Mouse (Mus musculus) erythroblast, embryonic 14.5 days (primary cell): ENCODE measurements around the gene Lrrc49. TPM values are rescaled to one million over a fixed set of nuclear protein-coding genes. Genes with fewer than 3 reads are reported as not detected.

Experiments used
- H3K27me3 ChIP-seq: 2 replicates; pipeline ENCODE4 v1.6.1; 2012; ENCODE audit warnings: inconsistent platforms; ENCODE audit not compliant: control insufficient read depth
- H3K36me3 ChIP-seq: 2 replicates; pipeline ENCODE4 v1.6.1; 2012; ENCODE audit warnings: mild to moderate bottlenecking, inconsistent platforms; ENCODE audit not compliant: control insufficient read depth
- H3K4me1 ChIP-seq: 2 replicates; pipeline ENCODE4 v1.6.1; 2012; ENCODE audit warnings: inconsistent platforms; ENCODE audit not compliant: control insufficient read depth
- H3K4me3 ChIP-seq: replicated peaks from 2 replicates; pipeline ENCODE3; 2012; ENCODE audit warnings: moderate library complexity, mild to moderate bottlenecking, inconsistent platforms
- H3K9me3 ChIP-seq: 2 replicates; pipeline ENCODE4 v1.6.1; 2012; ENCODE audit warnings: low read length, inconsistent platforms, mixed read lengths; ENCODE audit not compliant: control insufficient read depth
- GATA1 ChIP-seq: IDR thresholded peaks from 2 replicates; pipeline ENCODE4 v1.6.1; 2012; ENCODE audit warnings: low read length, inconsistent platforms, mixed read lengths
- TAL1 ChIP-seq: IDR thresholded peaks from 3 replicates; pipeline ENCODE4 v1.6.1; 2012; ENCODE audit warnings: low read length, inconsistent platforms, mixed read lengths
- polyA plus RNA-seq: library from polyadenylated mRNA; stranded (reverse); fragments of >175 nt; gene quantifications from 2 replicates; pipeline ENCODE4 v1.2.3, GENCODE M21; 2012

The Lrrc49 gene
- polyA plus RNA-seq, 1 experiment = 0.10 TPM

DNA sequence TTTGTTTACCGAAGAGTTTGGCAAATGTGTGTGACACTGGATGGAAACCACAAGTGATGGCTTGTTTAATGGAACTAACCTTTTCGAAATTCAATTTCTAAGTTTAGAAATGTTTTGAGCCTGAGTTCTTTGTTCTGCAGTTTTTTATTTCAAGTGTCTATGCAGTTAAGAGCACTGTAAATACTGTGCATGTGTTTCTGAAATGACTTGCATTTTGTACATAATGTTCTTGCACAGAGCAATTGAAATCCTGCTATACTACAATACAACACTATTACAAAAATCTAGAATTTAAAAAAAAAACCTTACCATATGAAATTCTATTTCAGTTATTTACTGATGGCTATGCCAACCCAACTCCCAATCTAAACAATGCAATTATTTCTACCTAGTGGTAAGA is 75.7 kb downstream of the Lrrc49 start:
- H3K36me3 ChIP-seq = no peaks in the 10 kb centered on the region

DNA sequence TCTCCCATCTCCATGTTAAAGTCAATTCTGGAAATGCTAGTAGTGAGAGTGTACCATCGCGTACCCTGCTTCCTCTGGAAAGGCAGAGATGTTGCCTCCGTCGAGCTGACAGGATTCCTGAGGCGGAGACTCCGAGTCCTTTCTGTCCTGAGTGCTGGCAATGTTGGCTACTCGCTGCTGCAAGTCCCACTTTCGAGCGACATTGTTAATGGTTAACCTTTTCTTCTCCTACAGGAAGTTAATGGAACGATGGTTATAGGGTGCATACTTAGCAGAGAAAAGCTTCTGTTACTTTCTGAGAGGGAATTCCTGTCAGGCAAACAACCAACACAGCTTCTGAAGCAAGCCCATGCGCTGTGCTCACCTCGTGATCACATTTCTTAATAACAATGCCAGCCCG is 77.8 kb downstream of the Lrrc49 start:
- H3K4me1 ChIP-seq = no peaks in the 10 kb centered on the region
- TF ChIP-seq TAL1 (no peak), GATA1 (no peak)

More for the DNA sequence above, 75.7 kb downstream of the Lrrc49 start:
- H3K4me3 ChIP-seq = no peak overlapping the region
- no peaks in the 10 kb centered on the region for H3K9me3 ChIP-seq
- no peaks in the 10 kb centered on the region for H3K4me1 ChIP-seq
- H3K27me3 ChIP-seq = no peaks in the 10 kb centered on the region
- no peak for TF ChIP-seq GATA1
- TF ChIP-seq TAL1 = no peak

DNA sequence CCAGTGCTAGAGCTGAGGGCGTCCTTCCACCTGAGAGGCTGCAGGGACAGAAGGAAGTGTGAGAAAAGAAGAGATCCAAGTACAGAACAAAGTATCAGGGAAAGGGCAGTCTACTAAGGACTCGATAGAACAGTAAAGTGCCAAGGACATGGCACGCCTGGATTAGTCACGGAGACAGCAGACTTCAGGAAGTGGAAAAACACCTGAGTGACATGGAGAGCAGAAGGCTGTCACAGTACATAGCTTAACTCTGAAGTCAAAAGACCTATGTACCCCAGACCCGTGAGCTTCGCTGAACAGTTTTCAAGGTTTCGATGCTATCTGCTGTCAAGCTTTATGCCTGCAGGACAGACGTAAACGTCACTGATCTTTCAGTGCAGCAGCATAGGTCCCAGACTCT is 79.1 kb downstream of the Lrrc49 start:
- H3K27me3 ChIP-seq = no peaks in the 10 kb centered on the region
- H3K9me3 ChIP-seq = no peaks in the 10 kb centered on the region
- no peak overlapping the region for H3K4me3 ChIP-seq
- no peaks in the 10 kb centered on the region for H3K36me3 ChIP-seq
- no peaks in the 10 kb centered on the region for H3K4me1 ChIP-seq
- TF ChIP-seq GATA1 (no peak), TAL1 (no peak)

More for the DNA sequence above, 77.8 kb downstream of the Lrrc49 start:
- Histone ChIP-seq H3K36me3 (no peaks in the 10 kb centered on the region), H3K4me3 (no peak overlapping the region), H3K9me3 (no peaks in the 10 kb centered on the region), H3K27me3 (no peaks in the 10 kb centered on the region)

DNA sequence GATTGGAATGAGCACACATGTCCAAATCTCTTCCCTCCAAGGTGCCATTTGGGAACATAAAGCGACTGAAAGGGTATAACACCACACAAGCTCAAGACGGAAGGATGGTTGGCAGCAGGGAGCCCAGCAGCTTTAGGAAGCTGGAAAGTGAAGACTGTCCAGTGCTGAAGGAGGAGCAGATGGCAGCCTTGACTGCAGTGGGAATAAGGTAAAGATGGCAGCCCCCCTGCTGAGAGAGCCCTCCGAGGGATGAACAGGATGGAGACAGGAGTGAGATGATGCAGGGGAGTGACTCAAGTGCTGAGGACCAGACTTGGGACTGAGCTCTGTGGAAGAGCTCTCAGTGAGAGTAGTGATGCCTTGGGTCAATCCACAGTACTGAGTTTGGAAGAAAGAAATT is 79.9 kb downstream of the Lrrc49 start:
- Histone ChIP-seq H3K4me1 (no peaks in the 10 kb centered on the region), H3K9me3 (no peaks in the 10 kb centered on the region), H3K4me3 (no peak overlapping the region), H3K27me3 (no peaks in the 10 kb centered on the region), H3K36me3 (no peaks in the 10 kb centered on the region)
- TF ChIP-seq GATA1 (no peak), TAL1 (no peak)

DNA sequence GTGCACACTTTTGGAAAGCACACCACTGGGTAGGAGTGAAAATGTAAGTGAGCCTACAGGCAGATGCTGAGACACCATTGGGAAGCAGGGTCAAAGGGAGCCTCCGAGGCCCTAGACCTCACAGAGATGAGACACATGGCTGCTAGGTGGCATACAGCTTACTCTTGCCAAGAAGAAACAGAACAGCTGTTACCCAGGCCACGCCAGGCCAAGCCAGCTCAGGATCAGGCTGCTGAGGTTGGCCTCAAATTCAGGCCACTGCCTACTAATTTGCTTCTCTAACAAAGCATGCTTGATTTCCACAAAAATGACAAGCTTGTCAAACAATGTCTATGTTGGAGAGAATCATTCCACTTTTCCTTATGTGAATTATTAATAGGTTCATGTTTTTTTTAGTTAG is 83.0 kb downstream of the Lrrc49 start:
- Histone ChIP-seq H3K36me3 (no peaks in the 10 kb centered on the region), H3K9me3 (no peaks in the 10 kb centered on the region), H3K4me3 (no peak overlapping the region), H3K27me3 (no peaks in the 10 kb centered on the region), H3K4me1 (no peaks in the 10 kb centered on the region)
- no peak for TF ChIP-seq TAL1
- TF ChIP-seq GATA1 = no peak

DNA sequence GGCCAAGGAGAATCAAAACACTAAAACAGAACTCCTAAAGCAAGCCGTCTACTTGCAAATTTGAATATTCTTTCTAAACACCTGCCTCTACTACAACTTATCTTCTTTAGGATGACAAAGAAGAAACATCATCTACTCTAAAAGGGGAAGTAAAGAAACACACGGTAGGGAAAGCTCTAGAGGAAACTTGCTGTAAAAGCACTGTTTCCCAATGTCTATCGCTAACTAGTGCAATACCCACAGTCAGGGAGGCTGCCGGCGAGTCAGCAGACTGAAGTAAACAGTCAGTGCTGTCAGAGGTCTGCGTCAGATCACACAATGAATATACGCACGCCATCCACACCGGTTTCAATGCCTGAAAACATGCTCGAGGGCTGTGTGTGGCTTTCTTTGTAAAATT is 86.0 kb downstream of the Lrrc49 start:
- Histone ChIP-seq H3K9me3 (no peaks in the 10 kb centered on the region), H3K36me3 (no peaks in the 10 kb centered on the region), H3K4me1 (no peaks in the 10 kb centered on the region), H3K4me3 (no peak overlapping the region), H3K27me3 (no peaks in the 10 kb centered on the region)
- TF ChIP-seq TAL1 (no peak), GATA1 (no peak)

DNA sequence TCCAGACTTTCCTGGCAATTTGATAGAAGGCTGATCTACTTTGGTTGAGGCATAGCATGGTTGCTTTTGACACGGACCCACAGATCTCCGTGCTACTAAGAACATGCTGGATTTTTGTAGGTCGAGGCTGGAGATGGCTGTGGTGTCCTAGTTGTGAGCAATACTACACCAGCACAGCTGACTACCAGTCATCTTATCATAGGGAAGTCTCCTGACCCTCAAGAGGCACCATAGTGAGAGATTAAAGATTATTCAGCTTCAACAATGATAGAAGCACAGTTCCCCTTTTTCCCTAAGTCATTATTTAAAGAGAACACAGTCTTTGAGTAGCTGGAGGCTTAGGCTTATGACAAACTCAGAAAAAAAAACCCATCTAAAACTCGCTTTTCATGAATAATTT is 87.7 kb downstream of the Lrrc49 start:
- TF ChIP-seq GATA1 (no peak), TAL1 (no peak)
- Histone ChIP-seq H3K9me3 (no peaks in the 10 kb centered on the region), H3K36me3 (no peaks in the 10 kb centered on the region), H3K27me3 (no peaks in the 10 kb centered on the region), H3K4me1 (no peaks in the 10 kb centered on the region), H3K4me3 (no peak overlapping the region)

DNA sequence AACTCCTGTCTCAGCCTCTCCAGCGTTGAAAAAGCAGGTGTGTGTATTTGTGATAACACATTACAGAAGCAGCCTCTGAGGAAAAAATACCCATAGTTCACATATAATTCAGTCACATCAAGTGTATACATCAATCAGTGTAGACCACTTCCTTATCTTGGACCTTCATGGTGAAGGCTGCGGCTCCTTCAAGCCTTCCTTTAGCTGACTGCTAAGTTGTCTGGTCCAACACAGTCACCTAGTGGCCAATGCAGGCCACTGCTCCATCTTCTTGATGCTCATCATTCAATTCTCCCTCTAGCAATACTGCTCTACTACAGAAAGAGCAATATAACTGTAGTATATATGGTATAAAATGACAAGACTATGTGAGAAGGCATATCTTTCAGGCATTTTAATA is 88.5 kb downstream of the Lrrc49 start:
- Histone ChIP-seq H3K9me3 (no peaks in the 10 kb centered on the region), H3K36me3 (no peaks in the 10 kb centered on the region), H3K4me3 (no peak overlapping the region), H3K4me1 (no peaks in the 10 kb centered on the region), H3K27me3 (no peaks in the 10 kb centered on the region)
- TF ChIP-seq GATA1 (no peak), TAL1 (no peak)

DNA sequence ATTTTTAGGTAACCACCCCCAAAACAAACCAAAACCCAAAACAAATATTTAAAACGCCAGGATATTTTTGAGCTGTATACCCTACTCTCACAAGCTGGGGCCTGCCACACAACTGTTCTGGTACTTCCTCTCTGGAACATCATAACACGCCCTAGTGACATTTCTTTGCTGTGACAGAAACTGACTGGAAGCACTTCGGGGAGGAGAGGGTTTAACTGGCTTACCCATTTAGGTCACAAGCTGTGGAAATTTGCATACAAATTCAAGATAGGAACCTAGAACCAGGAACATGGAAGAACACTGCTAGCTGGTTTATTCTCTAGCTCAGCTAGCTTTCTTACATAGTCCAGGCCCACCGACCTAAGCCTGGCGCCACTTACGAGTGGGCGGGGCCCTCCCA is 92.6 kb downstream of the Lrrc49 start:
- H3K27me3 ChIP-seq = no peaks in the 10 kb centered on the region
- no peaks in the 10 kb centered on the region for H3K4me1 ChIP-seq
- no peak overlapping the region for H3K4me3 ChIP-seq
- no peaks in the 10 kb centered on the region for H3K9me3 ChIP-seq
- TF ChIP-seq GATA1 (no peak), TAL1 (no peak)
- no peaks in the 10 kb centered on the region for H3K36me3 ChIP-seq

DNA sequence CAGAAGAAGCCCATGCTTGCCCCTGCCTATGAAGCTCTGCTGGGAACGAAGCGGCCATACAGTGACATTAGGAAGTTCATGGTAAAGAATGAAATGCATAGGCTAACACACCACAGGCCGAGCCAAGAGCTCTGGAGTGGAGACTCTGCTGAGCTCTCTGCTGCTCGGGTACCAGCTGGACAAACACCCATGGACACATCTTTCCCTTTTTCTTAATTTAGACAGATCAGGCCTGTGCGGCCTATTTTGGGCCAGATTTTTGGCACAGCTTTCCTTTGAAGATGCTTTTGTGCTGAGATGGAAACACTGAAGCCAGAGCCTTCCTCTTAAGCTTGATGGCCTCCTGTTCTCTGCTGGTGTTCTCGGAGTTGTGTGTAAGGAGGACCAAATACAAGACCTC is 95.0 kb downstream of the Lrrc49 start:
- no peak for TF ChIP-seq TAL1
- Histone ChIP-seq H3K4me3 (no peak overlapping the region), H3K9me3 (no peaks in the 10 kb centered on the region), H3K27me3 (no peaks in the 10 kb centered on the region), H3K36me3 (no peaks in the 10 kb centered on the region), H3K4me1 (no peaks in the 10 kb centered on the region)
